ENCODE assay signal across 8 mouse cellular contexts in the genomic region with DNA sequence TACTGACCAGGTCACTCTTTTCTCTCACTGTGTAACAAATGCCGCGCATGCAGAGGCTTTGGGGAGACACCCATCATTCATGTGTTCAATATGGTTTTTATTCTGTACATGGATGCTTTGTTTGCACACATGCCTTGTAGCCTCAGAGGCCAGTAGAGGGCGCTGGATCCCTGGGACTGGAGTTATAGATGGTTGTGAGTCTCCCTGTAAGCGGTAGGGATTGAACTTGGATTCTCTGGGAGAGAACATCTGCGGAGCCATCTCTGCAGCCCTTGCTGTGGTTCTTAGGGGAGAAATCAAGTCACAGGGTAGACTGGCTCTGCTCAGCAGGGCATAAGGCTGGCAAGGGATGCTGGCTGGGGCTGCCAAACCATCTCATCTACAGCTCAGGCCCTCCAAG.
A peak's percentile ranks its signal among the peaks of the same experiment; 100 is the strongest.
DNase-seq lines count a peak whose midpoint lies in the region.

No protein-coding gene starts in this region.

- DNase-seq in heart, adult 18-20 months, result peak; percentile 23 to 73
- DNase-seq in heart, adult 8-10 months (ENCODE audit: low spot score), result no peak
- peak; percentile 38 for DNase-seq in Muller cell, postnatal 12 days (ENCODE audit: inconsistent ontology term)
- peak; percentile 51 to 74 for DNase-seq in cerebellum, postnatal 25 days
- peak; percentile 66 for DNase-seq in gastrocnemius, postnatal 10 days
- peak; percentile 47 for DNase-seq in layer of hippocampus, adult 9-11 months
- DNase-seq in mesoderm, embryonic 11.5 days (ENCODE audit: low read depth, low spot score), result peak; percentile 73
- peak; percentile 33 to 76 for DNase-seq in spleen, postnatal 4 days (ENCODE audit: low spot score in 2 of 2)
